Mouse (Mus musculus) induced T-regulatory cell, adult 2 months (primary cell): ENCODE results near the gene Atg14.

Experiments used
- DNase-seq: peaks from one replicate; pipeline ENCODE4 v3.0.0-alpha.2; 2012; ENCODE audit warnings: low read depth

Atg14 gene

DNA sequence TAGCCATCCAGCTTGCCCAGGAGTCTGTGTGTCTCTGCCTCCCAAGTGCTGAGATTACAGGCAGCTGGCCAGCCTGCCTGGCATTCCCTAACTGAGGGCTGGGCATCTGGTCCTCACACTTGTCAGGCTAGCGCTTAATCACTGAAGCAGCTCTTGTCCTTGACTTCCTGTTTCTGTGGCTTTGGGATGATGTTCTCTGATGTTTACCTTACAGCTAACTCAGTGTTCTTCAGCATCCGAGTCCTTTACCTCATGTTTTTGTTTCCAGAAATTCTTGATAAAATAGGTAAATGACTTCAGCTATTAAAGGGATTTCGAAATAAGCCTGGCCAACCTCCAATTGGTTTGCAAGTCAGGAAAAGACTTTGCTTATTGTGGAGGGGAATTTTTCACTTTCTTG lies 66.4 kb downstream of the Atg14 start:
- DNase-seq: no peak

DNA sequence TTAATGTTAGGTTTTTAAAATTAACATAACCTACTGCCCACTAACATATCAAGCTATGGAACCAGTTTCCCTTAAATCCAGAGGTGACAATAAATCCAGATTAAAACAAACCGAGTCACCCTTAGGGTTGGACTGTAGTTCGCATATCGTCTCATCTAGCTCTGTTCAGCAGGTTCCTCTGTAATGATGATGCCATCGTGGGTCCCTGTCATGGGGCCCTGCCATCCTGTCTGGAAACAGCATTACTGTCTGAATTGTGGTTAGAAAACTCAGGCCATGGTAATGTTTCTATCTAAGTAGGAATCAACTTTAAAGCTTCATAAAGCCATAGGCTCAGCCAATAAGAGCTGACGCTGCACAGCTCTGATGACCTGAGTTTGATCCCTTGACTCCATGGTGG lies 71.8 kb downstream of the Atg14 start:
- DNase-seq: no peak

- no peak for DNase-seq
Observed at GRCm38 (mm10) chr14:47497166-47497565, 73.3 kb downstream of the Atg14 start.

DNA sequence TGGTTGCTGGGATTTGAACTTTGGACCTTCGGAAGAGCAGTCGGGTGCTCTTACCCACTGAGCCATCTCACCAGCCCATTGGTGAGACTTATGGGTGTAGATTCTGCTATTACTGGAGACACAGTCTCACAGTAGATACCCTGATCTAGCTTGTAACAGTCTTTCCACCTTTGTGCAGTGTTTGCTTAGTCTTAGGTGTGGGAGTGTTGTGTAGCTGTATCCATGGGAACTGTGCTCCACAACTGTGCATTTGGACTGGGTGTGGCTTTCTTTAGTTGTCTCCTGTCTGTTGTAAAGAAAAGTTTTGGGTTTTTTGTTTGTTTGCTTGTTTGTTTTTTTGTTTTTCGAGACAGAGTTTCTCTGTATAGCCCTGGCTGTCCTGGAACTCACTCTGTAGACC lies 74.5 kb downstream of the Atg14 start:
- DNase-seq: no peak

GRCm38 (mm10) chr14:47493592-47494361 lies 76.7 kb downstream of the Atg14 start:
- DNase-seq: no peak
